Mouse (Mus musculus): ENCODE measurements at regions not wholly inside any gene's neighbourhood (a gene's known extent, or its start where the extent isn't known, plus 50 kb on each side); places are given as distances from the start of the nearest gene placed in this dataset.

DNA sequence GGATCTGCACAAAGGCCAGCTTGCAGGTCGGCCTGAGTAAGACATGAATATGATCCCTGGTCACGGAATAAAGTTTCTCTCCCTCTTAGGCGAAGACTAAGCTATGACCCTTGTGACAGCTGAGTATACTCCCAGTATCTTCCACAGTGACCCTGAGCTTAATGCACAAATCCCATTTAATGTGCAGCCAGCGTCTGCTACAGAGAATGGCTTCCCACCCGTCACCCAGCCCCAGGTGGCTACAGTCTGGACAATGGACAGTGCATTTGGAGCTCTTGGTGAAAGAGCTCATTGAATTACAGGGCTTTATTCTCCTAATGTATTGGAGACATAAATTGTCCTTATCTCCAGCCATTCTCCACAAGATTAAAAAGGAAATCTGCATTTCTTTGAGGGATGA, 454.3 kb upstream of the Fam19a5 start:
- no peaks in the 10 kb centered on the region for H3K27me3 ChIP-seq (ENCODE audit: control insufficient read depth, insufficient read depth, low read length)

DNA sequence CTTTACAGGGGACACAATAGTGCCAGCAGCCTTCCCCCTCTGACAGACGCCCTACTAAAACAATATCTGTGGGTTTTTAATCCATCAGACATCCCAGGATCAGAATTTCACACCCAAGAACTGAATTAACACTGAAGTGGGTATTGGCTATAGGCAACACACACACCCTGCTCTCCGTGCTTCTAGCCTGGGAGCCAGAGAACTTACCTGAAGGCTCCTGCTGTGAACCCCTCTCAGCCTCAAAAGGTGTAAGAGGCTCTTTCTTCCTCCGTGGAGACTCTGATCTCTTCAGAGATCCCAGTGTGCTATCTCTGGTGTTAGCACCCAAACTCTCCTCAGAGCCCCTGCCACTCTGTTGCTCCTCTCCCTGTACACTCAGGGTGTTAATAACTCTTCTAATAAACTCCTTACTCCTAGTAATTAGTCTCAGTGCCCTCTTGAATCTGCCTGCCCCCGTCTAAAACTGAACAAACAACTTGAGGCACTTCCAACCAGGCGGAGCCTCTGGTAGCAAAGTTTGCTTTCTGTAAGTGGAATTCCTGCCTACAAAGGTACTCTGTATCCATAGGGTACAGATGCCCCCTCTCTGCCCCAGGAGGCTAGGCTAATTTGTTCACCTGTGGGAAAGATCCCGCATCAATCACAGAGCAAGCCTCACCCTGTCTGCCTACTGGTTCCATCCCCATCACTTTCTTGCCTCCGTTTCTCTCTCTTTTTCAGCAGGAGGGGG, 452.9 kb upstream of the Fam19a5 start:
- H3K4me1 ChIP-seq (ENCODE audit: control insufficient read depth, insufficient read depth, low read length): no peaks in the 10 kb centered on the region
- H3K27me3 ChIP-seq (ENCODE audit: control insufficient read depth, insufficient read depth, low read length): no peaks in the 10 kb centered on the region
- no peak for TF ChIP-seq POLR2A (IDR thresholded peaks at IDR 0.05; ENCODE audit: control insufficient read depth, low read depth, low read length)
- no peak for TF ChIP-seq CTCF (IDR thresholded peaks at IDR 0.05; ENCODE audit: control insufficient read depth, insufficient read depth, insufficient replicate concordance, low read depth, low read length)
- H3K36me3 ChIP-seq (ENCODE audit: control insufficient read depth, insufficient read depth, low read length): no peaks in the 10 kb centered on the region
- H3K27ac ChIP-seq (ENCODE audit: control insufficient read depth, insufficient read depth, low read depth, low read length): no peak overlapping the region
- H3K4me3 ChIP-seq (ENCODE audit: control insufficient read depth, low read depth, low read length): no peak overlapping the region

More for the DNA sequence above, 454.3 kb upstream of the Fam19a5 start:
- Histone ChIP-seq H3K4me3 (ENCODE audit: control insufficient read depth, low read depth, low read length) (no peak overlapping the region), H3K4me1 (ENCODE audit: control insufficient read depth, insufficient read depth, low read length) (no peaks in the 10 kb centered on the region), H3K27ac (ENCODE audit: control insufficient read depth, insufficient read depth, low read depth, low read length) (no peak overlapping the region), H3K36me3 (ENCODE audit: control insufficient read depth, insufficient read depth, low read length) (no peaks in the 10 kb centered on the region)
- TF ChIP-seq POLR2A (IDR thresholded peaks at IDR 0.05; ENCODE audit: control insufficient read depth, low read depth, low read length) (no peak), CTCF (IDR thresholded peaks at IDR 0.05; ENCODE audit: control insufficient read depth, insufficient read depth, insufficient replicate concordance, low read depth, low read length) (no peak)

DNA sequence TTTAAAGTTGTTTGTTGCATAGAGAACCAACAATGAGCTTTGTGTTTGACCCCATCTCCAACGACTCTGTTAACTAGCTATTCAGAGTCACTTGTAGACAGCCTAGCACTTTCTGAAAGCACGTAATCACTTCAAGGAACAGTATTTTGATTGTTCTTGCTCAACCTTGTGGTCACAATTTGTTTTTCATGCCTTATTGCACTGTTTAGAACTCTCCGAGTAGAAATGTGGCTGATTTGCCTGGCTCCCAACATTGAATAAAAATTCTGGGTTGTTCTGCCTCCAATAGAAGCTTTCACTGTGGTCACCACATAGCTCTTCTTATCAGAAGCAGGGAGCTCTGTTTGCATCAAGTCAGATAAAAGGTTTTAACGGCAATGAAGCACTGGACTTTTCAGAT, 446.9 kb upstream of the Fam19a5 start:
- Histone ChIP-seq H3K4me3 (ENCODE audit: control insufficient read depth, low read depth, low read length) (no peak overlapping the region), H3K36me3 (ENCODE audit: control insufficient read depth, insufficient read depth, low read length) (no peaks in the 10 kb centered on the region), H3K4me1 (ENCODE audit: control insufficient read depth, insufficient read depth, low read length) (no peaks in the 10 kb centered on the region), H3K27me3 (ENCODE audit: control insufficient read depth, insufficient read depth, low read length) (no peaks in the 10 kb centered on the region), H3K27ac (ENCODE audit: control insufficient read depth, insufficient read depth, low read depth, low read length) (no peak overlapping the region)
- TF ChIP-seq POLR2A (IDR thresholded peaks at IDR 0.05; ENCODE audit: control insufficient read depth, low read depth, low read length) (no peak), CTCF (IDR thresholded peaks at IDR 0.05; ENCODE audit: control insufficient read depth, insufficient read depth, insufficient replicate concordance, low read depth, low read length) (no peak)

DNA sequence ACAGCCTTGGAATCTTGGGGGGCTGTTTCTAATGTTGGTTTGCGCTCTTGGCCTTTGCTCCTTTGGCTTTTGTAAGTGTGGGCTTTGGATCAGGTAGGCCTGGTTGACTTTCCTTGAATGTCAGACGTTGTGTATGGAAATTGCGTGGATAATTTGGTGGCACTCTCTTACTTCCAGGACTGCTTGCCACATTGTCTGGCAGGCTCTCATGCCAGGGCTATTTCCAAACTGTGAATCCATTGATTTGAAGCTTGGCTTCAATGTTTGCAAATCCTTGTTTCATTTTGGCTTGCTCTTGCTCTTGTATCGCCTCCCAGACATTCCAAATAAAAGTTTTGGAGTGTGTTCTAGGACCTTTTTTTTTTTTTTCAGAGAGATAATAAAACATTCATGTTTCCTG, 443.0 kb upstream of the Fam19a5 start:
- no peaks in the 10 kb centered on the region for H3K4me1 ChIP-seq (ENCODE audit: control insufficient read depth, insufficient read depth, low read length)
- no peaks in the 10 kb centered on the region for H3K27me3 ChIP-seq (ENCODE audit: control insufficient read depth, insufficient read depth, low read length)
- no peak overlapping the region for H3K27ac ChIP-seq (ENCODE audit: control insufficient read depth, insufficient read depth, low read depth, low read length)
- no peaks in the 10 kb centered on the region for H3K36me3 ChIP-seq (ENCODE audit: control insufficient read depth, insufficient read depth, low read length)
- TF ChIP-seq POLR2A (IDR thresholded peaks at IDR 0.05; ENCODE audit: control insufficient read depth, low read depth, low read length) (no peak), CTCF (IDR thresholded peaks at IDR 0.05; ENCODE audit: control insufficient read depth, insufficient read depth, insufficient replicate concordance, low read depth, low read length) (no peak)
- H3K4me3 ChIP-seq (ENCODE audit: control insufficient read depth, low read depth, low read length): no peak overlapping the region

DNA sequence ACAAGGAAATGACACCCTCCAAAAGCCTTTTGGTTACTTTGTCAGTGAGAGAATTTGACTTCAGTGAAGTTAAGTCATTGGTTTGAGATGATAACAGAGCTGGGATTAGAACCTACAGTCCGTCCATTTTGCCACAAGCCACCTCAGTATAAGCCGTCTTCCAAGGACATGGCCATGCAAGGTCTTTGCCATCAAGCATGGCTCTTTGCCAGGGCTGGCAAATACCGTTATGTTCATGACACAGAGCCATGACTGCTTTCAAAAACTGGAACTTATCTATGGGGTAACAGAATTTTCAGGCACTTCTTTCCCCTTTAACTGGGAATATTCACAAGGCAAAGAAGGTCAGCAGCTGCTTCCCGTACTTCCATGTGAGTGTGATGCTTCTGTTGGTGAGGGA, 441.9 kb upstream of the Fam19a5 start:
- no peaks in the 10 kb centered on the region for H3K36me3 ChIP-seq (ENCODE audit: control insufficient read depth, insufficient read depth, low read length)
- H3K27me3 ChIP-seq (ENCODE audit: control insufficient read depth, insufficient read depth, low read length): no peaks in the 10 kb centered on the region
- H3K4me3 ChIP-seq (ENCODE audit: control insufficient read depth, low read depth, low read length): no peak overlapping the region
- H3K4me1 ChIP-seq (ENCODE audit: control insufficient read depth, insufficient read depth, low read length): no peaks in the 10 kb centered on the region
- TF ChIP-seq POLR2A (IDR thresholded peaks at IDR 0.05; ENCODE audit: control insufficient read depth, low read depth, low read length) (no peak), CTCF (IDR thresholded peaks at IDR 0.05; ENCODE audit: control insufficient read depth, insufficient read depth, insufficient replicate concordance, low read depth, low read length) (no peak)
- H3K27ac ChIP-seq (ENCODE audit: control insufficient read depth, insufficient read depth, low read depth, low read length): no peak overlapping the region

- H3K36me3 ChIP-seq (ENCODE audit: control insufficient read depth, insufficient read depth, low read length): no peaks in the 10 kb centered on the region
- H3K4me3 ChIP-seq (ENCODE audit: control insufficient read depth, low read depth, low read length): no peak overlapping the region
- no peaks in the 10 kb centered on the region for H3K27me3 ChIP-seq (ENCODE audit: control insufficient read depth, insufficient read depth, low read length)
- no peaks in the 10 kb centered on the region for H3K4me1 ChIP-seq (ENCODE audit: control insufficient read depth, insufficient read depth, low read length)
- TF ChIP-seq POLR2A (IDR thresholded peaks at IDR 0.05; ENCODE audit: control insufficient read depth, low read depth, low read length) (no peak), CTCF (IDR thresholded peaks at IDR 0.05; ENCODE audit: control insufficient read depth, insufficient read depth, insufficient replicate concordance, low read depth, low read length) (no peak)
- H3K27ac ChIP-seq (ENCODE audit: control insufficient read depth, insufficient read depth, low read depth, low read length): no peak overlapping the region
These were observed 438.1 kb upstream of the Fam19a5 start for GRCm38 (mm10) chr15:87105951-87106350.

GRCm38 (mm10) chr15:87107701-87108100, 436.4 kb upstream of the Fam19a5 start:
- no peaks in the 10 kb centered on the region for H3K4me1 ChIP-seq (ENCODE audit: control insufficient read depth, insufficient read depth, low read length)
- H3K27ac ChIP-seq (ENCODE audit: control insufficient read depth, insufficient read depth, low read depth, low read length): no peak overlapping the region
- no peaks in the 10 kb centered on the region for H3K27me3 ChIP-seq (ENCODE audit: control insufficient read depth, insufficient read depth, low read length)
- H3K36me3 ChIP-seq (ENCODE audit: control insufficient read depth, insufficient read depth, low read length): no peaks in the 10 kb centered on the region
- TF ChIP-seq POLR2A (IDR thresholded peaks at IDR 0.05; ENCODE audit: control insufficient read depth, low read depth, low read length): no peak
- no peak overlapping the region for H3K4me3 ChIP-seq (ENCODE audit: control insufficient read depth, low read depth, low read length)

- Histone ChIP-seq H3K4me3 (ENCODE audit: control insufficient read depth, low read depth, low read length) (no peak overlapping the region), H3K27ac (ENCODE audit: control insufficient read depth, insufficient read depth, low read depth, low read length) (no peak overlapping the region), H3K36me3 (ENCODE audit: control insufficient read depth, insufficient read depth, low read length) (no peaks in the 10 kb centered on the region), H3K27me3 (ENCODE audit: control insufficient read depth, insufficient read depth, low read length) (no peaks in the 10 kb centered on the region), H3K4me1 (ENCODE audit: control insufficient read depth, insufficient read depth, low read length) (no peaks in the 10 kb centered on the region)
- no peak for TF ChIP-seq POLR2A (IDR thresholded peaks at IDR 0.05; ENCODE audit: control insufficient read depth, low read depth, low read length)
- no peak for TF ChIP-seq CTCF (IDR thresholded peaks at IDR 0.05; ENCODE audit: control insufficient read depth, insufficient read depth, insufficient replicate concordance, low read depth, low read length)
These were observed 435.7 kb upstream of the Fam19a5 start for GRCm38 (mm10) chr15:87108411-87108810.

Measured in testis, adult 2 months (tissue).